Mouse (Mus musculus) embryonic facial prominence, embryonic 15.5 days (tissue): Measurements from ENCODE around the gene Mgea5. TPM values are rescaled to one million over a fixed set of nuclear protein-coding genes. Genes with fewer than 3 reads are reported as not detected.

Experiments used
- ATAC-seq: fragments of 200-750 bp; cut with Nextera tagmentation; 2 replicates; pipeline ENCODE4 v1.8.0; 2017; ENCODE audit warnings: low read depth, moderate TSS enrichment; ENCODE audit not compliant: insufficient number of reproducible peaks, low FRiP score, low TSS enrichment
- H3K27ac ChIP-seq: fragments of 300-500 bp; sonication (generic); replicated peaks from 2 replicates; pipeline ENCODE4 v1.5.1; 2015; ENCODE audit warnings: mild to moderate bottlenecking, inconsistent platforms
- H3K27me3 ChIP-seq: fragments of 300-500 bp; sonication (generic); 2 replicates; pipeline ENCODE4 v1.6.1; 2015; ENCODE audit warnings: inconsistent platforms
- H3K36me3 ChIP-seq: fragments of 300-500 bp; sonication (generic); 2 replicates; pipeline ENCODE4 v1.6.1; 2015; ENCODE audit warnings: mild to moderate bottlenecking, inconsistent platforms
- H3K4me1 ChIP-seq: fragments of 300-500 bp; sonication (generic); 2 replicates; pipeline ENCODE4 v1.6.1; 2015; ENCODE audit warnings: inconsistent platforms
- H3K4me2 ChIP-seq: fragments of 300-500 bp; sonication (generic); replicated peaks from 2 replicates; pipeline ENCODE4 v1.6.1; 2015; ENCODE audit warnings: mild to moderate bottlenecking, inconsistent platforms
- H3K4me3 ChIP-seq: fragments of 300-500 bp; sonication (generic); replicated peaks from 2 replicates; pipeline ENCODE4 v1.5.1; 2015; ENCODE audit warnings: mild to moderate bottlenecking, inconsistent platforms
- H3K9ac ChIP-seq: fragments of 300-500 bp; sonication (generic); 2 replicates; pipeline ENCODE4 v1.6.1; 2015; ENCODE audit warnings: inconsistent platforms
- H3K9me3 ChIP-seq: fragments of 300-500 bp; sonication (generic); replicated peaks from 2 replicates; pipeline ENCODE4 v1.6.1; 2016; ENCODE audit warnings: inconsistent platforms
- WGBS: fragments of 180-500 bp; shearing (Covaris S2); methylation state at CpG from one replicate; pipeline ENCODE4 v1.1.7; 2015; 5-methylcytosine and 5-hydroxymethylcytosine counted together
- polyA plus RNA-seq: library from polyadenylated mRNA; unstranded; fragments of >200 nt; fragmentation: Nextera tagmentation; extraction: Ambion mirVana; gene quantifications from 2 replicates; pipeline ENCODE4 v1.2.1, GENCODE M21; 2015

The Mgea5 gene
- polyA plus RNA-seq, 1 experiment from 2014 or later: 55.9 TPM

DNA sequence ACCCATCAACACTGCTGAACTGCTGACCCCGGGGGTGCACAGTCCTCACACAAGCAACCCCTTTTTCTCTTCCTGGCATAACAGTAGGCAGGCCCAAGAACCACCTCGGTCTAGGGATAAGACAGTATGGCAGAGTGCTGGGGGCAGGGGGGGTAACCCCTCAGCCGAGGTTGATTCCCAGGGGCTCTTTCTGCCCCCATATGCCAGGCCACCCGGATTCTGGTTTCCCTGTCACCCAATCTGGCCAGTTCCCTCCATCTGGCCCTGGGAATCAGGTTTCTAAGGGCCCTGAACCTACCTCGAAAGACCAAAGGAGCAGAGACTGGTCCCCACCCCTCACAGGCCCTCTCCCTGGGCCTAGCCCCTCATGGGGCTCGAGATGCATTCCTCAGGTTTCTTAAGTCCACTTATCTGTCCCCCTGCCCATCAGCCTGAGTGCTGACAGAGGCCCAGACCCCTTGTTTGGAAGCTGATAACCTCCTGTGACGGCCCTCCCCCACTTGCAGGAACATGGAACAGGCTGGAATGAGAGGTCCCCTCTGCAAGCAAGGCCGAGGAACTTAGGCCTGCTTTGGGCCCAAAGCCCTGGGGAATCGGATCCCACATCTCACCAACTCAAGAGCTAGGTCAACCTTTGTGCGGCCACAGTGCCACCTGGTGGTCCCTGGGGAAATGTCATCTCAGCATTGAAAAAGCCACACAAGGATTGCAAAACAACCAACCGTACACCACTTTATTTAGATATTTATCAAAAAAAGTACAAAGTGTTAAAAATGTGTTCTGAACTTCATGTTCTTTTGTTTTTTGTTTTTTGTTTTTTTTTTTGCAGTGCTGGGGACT, 36.4 kb downstream of the Mgea5 start:
- Histone ChIP-seq H3K27ac (no peak overlapping the region), H3K9ac (no peak overlapping the region), H3K4me3 (no peak overlapping the region), H3K9me3 (no peaks in the 10 kb centered on the region), H3K4me2 (no peak overlapping the region), H3K27me3 (peaks cover 43% of the 10 kb centered on the region), H3K4me1 (peaks cover 44% of the 10 kb centered on the region), H3K36me3 (peaks cover 7% of the 10 kb centered on the region)
- 27% methylated on average over 11 of the region's 11 CpGs for WGBS
- no peak for ATAC-seq

DNA sequence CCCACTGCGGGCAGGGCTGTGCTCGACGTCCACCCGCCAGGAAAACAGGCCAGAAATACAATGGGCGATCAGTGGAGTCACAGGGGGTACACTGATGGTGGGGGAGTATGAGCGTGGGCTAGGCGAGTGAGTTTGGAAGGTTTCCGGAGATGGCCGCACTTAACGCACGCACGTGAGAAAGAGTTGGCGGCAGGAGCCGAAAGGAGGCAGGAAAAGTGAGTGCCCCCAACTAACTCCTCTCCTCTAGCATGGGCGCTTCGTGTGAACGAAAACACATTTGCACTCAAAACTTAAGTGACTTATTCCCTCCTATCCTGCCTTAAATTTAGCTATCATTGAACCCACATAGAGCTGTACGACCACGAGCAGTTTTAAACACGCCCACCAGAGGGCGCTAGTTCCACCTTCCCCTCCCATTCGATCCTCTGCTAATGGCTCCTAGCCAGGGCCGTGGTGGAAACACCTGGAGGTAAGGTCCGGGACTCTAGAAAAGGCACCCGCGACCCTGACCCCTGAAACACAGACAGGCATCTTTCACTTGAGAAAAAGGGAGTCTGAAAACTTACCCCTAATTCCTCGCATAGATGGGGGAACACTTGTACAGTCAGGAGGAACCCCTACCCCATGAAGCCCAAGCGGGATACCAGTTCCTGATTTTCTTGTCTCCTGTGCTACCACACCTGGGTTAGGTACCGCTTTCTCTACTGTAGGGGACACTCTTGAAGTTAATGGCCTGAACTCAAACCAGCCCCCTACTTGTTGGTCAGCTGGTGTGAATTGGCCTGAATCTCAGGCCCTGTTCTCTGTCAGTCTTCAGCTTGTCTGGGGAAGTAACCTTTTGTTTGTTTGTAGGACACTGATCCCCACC, 37.2 kb downstream of the Mgea5 start:
- no peak for ATAC-seq
- Histone ChIP-seq H3K36me3 (peaks cover under 1% of the 10 kb centered on the region; the same call in 1 of the 2 replicates), H3K27ac (no peak overlapping the region), H3K4me2 (peak overlapping the region; percentile 8; the same call in 1 of the 2 replicates), H3K4me1 (peaks cover 52% of the 10 kb centered on the region), H3K27me3 (peaks cover 51% of the 10 kb centered on the region), H3K4me3 (peak overlapping the region; percentile 4; the same call in 1 of the 2 replicates), H3K9ac (no peak overlapping the region), H3K9me3 (no peaks in the 10 kb centered on the region)
- 10% methylated on average over 29 of the region's 29 CpGs for WGBS

DNA sequence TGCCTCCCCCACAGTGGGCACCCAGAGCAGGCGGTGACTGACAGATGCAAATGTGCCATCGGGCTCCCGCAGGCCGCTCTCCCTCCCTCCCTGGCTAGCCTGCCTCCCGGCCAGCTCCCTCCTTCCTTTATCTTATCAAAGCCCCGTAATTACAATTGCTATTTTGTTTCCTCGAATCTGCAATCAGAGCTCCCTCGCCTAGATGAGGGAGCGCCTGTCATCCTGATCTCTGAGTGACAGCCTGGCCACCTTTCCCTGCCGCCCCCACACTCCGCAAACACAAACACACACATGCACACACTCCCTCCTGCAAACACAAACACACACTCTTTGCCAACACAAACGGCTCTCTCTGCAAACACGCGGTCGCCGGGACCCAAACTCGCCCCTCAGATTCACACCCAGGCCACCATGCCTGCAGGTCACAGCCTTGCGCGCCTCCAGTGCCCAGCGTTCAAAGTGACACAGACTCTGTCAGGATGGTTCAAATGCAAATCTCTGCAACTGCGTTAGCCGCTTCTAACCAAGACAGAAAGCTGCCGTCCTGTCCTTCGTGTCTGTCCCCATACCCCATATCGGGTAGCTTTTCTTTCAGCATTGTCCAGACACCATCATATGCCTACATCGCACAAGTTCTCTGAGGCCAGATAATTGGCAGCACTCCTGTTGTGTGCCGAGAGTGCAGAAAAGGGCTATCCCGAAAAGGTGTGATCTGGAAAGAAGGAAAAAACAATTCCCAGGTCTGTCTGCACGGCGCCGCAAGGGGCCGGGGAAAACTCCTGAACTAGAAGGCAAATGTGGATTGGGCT, 38.1 kb downstream of the Mgea5 start:
- ATAC-seq: no peak
- H3K36me3 ChIP-seq: no peaks in the 10 kb centered on the region
- H3K27ac ChIP-seq: no peak overlapping the region
- H3K4me2 ChIP-seq: peak overlapping the region; percentile 8; the same call in 1 of the 2 replicates
- no peaks in the 10 kb centered on the region for H3K9me3 ChIP-seq
- H3K27me3 ChIP-seq: peaks cover 60% of the 10 kb centered on the region
- H3K9ac ChIP-seq: no peak overlapping the region
- WGBS: 6% methylated on average over 32 of the region's 32 CpGs
- peak overlapping the region; percentile 4; the same call in 1 of the 2 replicates for H3K4me3 ChIP-seq
- peaks cover 60% of the 10 kb centered on the region for H3K4me1 ChIP-seq

DNA sequence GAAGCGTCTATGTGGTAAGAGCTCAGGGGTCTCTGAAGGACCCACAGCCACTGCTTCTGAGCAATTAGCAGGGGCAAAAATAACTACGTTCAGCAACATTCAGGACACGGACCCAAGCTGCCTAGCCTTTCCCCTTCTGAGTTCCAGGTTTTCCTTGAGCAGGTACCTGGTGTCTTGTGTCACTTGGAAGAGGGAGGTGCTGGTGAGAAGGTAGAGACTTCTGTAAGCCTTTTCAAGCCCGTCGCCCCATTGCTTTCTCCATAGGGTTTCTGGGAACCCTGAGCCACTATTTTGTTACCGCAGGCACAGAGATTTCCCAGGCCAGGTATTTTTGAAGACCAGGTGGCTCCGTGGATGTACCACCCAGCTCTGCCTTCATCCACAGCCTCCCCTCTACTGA, 40.0 kb downstream of the Mgea5 start:
- H3K9ac ChIP-seq: no peak overlapping the region
- H3K4me3 ChIP-seq: peak overlapping the region; percentile 42
- H3K36me3 ChIP-seq: no peaks in the 10 kb centered on the region
- no peak overlapping the region for H3K27ac ChIP-seq
- no peaks in the 10 kb centered on the region for H3K9me3 ChIP-seq
- peaks cover 78% of the 10 kb centered on the region for H3K27me3 ChIP-seq
- ATAC-seq: no peak
- no peak overlapping the region for H3K4me2 ChIP-seq
- H3K4me1 ChIP-seq: peaks cover 56% of the 10 kb centered on the region
- WGBS: 19% methylated on average over 7 of the region's 7 CpGs

DNA sequence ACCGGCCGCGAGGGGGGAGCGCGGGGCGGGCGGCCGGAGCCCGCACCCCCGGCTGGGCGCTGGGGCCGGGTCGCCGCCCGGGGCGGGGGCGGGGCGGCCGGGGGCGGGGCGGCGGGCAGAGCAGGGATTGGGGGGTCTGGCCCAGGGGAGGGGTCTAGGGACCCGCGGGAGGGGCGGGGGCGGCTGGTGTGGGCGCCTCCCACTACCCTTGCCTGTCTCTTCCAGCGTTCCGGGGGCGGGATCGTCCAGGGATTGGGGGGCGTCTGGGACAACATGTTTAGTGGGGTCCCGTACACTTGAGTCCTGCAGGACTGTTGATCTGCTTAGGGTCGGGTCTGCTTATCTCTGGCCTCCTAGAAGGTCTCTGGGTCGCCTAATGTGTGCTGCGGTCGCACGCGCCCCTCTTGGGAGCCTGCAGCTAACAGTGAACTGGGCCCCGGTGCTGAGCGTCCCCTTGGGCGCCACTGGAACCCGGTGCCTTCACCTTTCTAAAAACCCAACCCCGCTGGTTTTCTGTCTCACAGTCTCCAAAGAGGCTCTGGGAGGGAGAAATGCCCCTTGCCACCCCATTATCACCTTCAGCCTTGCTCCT, 40.6 kb downstream of the Mgea5 start:
- Histone ChIP-seq H3K4me3 (peak overlapping the region; percentile 42), H3K9me3 (no peaks in the 10 kb centered on the region), H3K36me3 (no peaks in the 10 kb centered on the region), H3K9ac (no peak overlapping the region), H3K27me3 (peaks cover 83% of the 10 kb centered on the region), H3K27ac (no peak overlapping the region), H3K4me2 (peak overlapping the region; percentile 78), H3K4me1 (peaks cover 51% of the 10 kb centered on the region)
- no peak for ATAC-seq
- 3% methylated on average over 31 of the region's 44 CpGs for WGBS

DNA sequence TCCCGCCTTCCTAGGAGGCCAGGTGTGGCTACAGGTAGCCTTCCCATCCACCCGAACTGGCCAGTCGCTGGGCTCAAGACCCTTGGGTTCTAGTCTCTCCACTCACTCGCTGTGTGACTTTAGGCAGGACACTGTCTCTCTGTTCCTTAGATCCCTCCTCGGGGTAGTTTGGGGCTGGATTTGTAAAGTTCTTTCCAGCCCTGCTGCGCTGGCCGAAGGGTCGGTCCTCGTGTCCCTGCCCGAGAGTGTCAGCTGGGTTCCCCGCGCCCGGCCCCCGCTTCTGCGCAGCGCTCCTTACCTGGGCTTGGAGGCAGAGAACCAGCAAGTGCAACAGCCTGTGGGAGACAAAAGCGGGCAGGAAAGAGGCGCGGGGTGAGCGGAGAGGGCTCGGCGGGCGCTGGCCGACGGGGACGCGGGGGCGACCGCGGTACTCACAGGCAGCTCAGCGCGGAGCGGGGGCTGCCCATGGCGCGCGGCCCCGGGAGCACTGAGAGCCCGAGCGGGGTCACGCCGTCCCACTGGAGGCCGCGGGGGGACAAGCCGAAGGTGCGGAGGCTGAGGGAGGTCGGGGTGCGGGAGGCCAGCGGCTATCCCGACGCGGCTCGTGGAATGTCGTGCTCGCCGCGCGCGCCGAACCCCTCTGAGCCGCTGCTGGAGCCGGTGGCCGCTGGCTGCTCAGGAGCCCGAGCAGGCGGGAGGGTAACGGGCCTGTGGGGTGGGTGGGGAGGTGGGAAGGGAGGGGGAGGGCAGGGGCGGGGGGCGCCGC, 41.2 kb downstream of the Mgea5 start, which contains the start of gene Fgf8:
Gene Fgf8 (minus strand): TSS at position 698 of the 766 bp plus-strand sequence.
- H3K36me3 ChIP-seq: no peaks in the 10 kb centered on the region
- no peak within 1 kb of the TSS for H3K27ac ChIP-seq
- under 1% methylated on average over 64 of the region's 68 CpGs for WGBS
- H3K9ac ChIP-seq: no peak within 1 kb of the TSS
- no peaks in the 10 kb centered on the region for H3K9me3 ChIP-seq
- peak within 1 kb of the TSS; percentile 78 for H3K4me2 ChIP-seq
- ATAC-seq: no peak
- peak within 1 kb of the TSS; percentile 42 for H3K4me3 ChIP-seq
- H3K27me3 ChIP-seq: peaks cover 90% of the 10 kb centered on the region
- H3K4me1 ChIP-seq: peaks cover 51% of the 10 kb centered on the region

DNA sequence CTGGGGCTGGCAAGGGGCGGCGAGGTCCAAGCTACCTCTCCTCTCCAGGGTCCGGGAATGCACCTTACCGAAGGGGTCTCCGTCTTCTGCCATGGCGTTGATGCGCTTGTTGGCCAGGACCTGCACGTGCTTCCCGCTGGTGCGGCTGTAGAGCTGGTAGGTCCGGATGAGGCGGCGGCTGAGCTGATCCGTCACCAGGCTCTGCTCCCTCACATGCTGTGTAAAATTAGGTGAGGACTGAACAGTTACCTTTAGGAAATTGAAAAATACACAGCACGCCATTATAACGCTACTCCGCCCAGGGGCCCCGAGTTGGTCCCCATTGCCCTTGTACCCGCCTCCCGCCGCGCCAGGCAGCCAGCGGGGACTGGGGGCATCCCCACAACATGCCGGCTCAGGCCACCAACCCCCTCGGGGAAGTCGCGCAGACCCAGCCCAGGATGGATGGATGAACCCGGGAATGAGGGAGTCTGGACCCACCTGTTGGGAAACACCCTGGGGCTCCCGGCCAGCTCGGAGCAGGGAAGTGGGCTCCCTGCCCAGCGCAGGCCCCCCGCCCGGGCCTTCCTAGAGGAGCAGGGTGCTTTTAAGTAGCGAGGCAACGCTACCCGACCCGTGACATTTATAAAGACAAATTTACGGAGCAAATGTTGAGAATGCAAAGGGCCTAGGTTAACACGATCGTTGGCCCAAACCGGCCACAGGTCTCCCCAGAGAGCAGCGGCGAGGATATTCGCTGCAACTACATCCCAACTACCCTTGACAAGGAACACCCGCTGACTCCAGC, 42.0 kb downstream of the Mgea5 start:
- Histone ChIP-seq H3K4me1 (peaks cover 54% of the 10 kb centered on the region), H3K36me3 (no peaks in the 10 kb centered on the region), H3K27ac (no peak overlapping the region), H3K4me3 (peak overlapping the region; percentile 12; the same call in 1 of the 2 replicates), H3K9ac (no peak overlapping the region), H3K9me3 (no peaks in the 10 kb centered on the region), H3K4me2 (peak overlapping the region; percentile 78; the same call in 1 of the 2 replicates), H3K27me3 (peaks cover 97% of the 10 kb centered on the region)
- no peak for ATAC-seq
- WGBS: 2% methylated on average over 45 of the region's 45 CpGs

DNA sequence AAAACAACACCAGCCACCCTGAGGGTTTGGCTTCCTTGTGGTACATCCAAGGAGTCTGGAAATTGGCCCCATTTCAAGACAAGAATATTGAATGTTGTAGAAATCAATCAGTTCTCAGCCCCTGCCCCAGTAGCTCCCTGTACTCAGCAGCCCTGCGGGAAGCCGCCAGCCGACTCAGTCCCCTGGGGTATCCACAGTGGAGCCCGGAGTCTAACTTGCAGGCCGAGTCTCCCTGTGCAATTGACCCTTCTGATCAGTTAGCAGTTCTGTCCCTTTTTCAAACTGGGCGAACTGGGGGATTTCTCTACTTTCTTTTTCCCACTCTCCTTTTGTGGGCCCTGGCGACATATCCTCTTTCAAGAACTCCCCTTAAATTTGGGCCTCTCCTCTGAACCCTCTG, 42.8 kb downstream of the Mgea5 start:
- Histone ChIP-seq H3K4me3 (no peak overlapping the region), H3K27ac (no peak overlapping the region), H3K4me1 (peaks cover 47% of the 10 kb centered on the region), H3K4me2 (no peak overlapping the region), H3K27me3 (peaks cover 97% of the 10 kb centered on the region), H3K9me3 (no peaks in the 10 kb centered on the region), H3K36me3 (no peaks in the 10 kb centered on the region), H3K9ac (no peak overlapping the region)
- 6% methylated on average over 7 of the region's 7 CpGs for WGBS
- ATAC-seq: no peak

DNA sequence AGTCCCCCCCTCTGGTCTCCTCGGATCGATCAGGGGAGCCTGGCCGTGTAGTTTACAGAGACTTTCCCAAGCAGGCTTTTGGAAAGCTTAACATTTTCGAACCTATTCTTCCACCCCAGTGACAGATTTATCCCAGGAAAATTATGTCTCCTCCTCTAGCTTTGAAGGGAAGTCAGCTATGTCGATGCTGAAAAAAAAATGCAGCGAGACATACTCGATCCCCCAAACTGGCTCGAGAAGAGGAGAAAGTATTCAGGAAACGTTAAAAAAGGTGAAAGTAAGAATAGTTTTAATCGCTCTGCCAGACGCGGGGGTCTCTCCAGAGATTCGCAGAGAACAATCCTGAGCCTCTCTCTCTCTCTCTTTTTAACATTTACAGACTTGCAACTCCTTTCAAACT, 43.4 kb downstream of the Mgea5 start:
- peaks cover 97% of the 10 kb centered on the region for H3K27me3 ChIP-seq
- H3K9me3 ChIP-seq: no peaks in the 10 kb centered on the region
- H3K27ac ChIP-seq: no peak overlapping the region
- no peak overlapping the region for H3K4me3 ChIP-seq
- H3K9ac ChIP-seq: no peak overlapping the region
- 5% methylated on average over 13 of the region's 13 CpGs for WGBS
- H3K36me3 ChIP-seq: no peaks in the 10 kb centered on the region
- no peak for ATAC-seq
- H3K4me2 ChIP-seq: no peak overlapping the region
- peaks cover 41% of the 10 kb centered on the region for H3K4me1 ChIP-seq
